Mouse (Mus musculus) adrenal gland, postnatal 0 days (tissue): Measurements from ENCODE around the gene Itgb7. TPM values are rescaled to one million over a fixed set of nuclear protein-coding genes. Genes with fewer than 3 reads are reported as not detected.

Source experiments
- polyA plus RNA-seq: library from polyadenylated mRNA; unstranded; fragments of >200 nt; fragmentation: Nextera tagmentation; extraction: Ambion mirVana; gene quantifications from 2 replicates; pipeline ENCODE4 v1.2.1, GENCODE M21; 2015

Gene Itgb7
- 0.90 and 2.7 TPM in 2 replicates for polyA plus RNA-seq

GRCm38 (mm10) chr15:102231748-102232147 lies at the start of gene Itgb7:
TSS of gene Itgb7 (minus strand) at chr15:102231944.

GRCm38 (mm10) chr15:102279092-102279782 lies 47.5 kb upstream of the Itgb7 start, which contains the start of gene Mfsd5:
TSS of gene Mfsd5 (plus strand) at chr15:102279454.

GRCm38 (mm10) chr15:102270274-102270960 lies 38.7 kb upstream of the Itgb7 start, which contains the start of gene Gm9918:
TSS of gene Gm9918 (plus strand) at chr15:102270563.

DNA sequence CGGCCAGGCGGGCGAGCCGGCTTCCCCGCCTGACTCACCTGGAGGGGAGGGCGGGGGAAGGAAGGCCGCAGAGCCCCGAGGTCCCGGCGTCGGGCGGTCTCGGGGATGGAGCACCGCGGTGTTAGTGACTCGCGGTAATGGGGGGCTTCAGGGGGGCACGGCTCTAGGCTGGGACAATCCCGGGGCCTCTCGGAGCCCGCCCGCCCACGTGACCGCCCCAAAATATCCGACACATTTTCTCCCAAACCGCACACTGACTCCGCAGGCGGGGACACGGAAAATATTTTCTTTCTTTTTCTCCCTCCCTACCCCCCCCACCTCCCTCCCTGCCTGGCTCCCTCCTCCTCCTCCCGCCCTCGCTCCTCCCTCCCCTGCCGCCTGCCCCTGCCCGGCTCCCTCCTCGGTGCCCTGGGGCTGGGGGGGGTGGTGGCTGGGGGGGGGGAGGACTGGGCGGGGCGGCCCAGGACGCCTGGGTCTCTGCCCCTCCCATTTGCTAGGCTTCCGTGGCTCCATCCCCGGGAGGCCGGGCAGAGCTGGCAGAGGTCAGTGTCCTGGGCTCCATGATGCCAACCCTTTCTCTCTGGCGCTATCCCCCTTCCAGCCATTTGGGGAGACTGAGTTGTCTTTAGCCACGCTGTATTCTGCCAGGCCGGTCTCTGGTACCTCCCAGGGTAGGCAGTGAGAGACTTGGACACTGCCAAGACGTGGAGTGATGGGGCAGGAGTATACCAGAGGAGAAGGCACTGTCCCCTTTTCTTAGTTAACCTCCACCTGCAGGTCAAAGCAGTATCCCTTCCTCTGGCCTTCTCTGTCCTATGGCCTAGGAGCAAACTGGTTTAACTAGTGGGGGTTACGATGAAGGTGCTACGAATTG lies 25.7 kb upstream of the Itgb7 start, which contains the start of gene Rarg:
TSS of gene Rarg (minus strand) at position 316 of the 874 bp plus-strand sequence.

DNA sequence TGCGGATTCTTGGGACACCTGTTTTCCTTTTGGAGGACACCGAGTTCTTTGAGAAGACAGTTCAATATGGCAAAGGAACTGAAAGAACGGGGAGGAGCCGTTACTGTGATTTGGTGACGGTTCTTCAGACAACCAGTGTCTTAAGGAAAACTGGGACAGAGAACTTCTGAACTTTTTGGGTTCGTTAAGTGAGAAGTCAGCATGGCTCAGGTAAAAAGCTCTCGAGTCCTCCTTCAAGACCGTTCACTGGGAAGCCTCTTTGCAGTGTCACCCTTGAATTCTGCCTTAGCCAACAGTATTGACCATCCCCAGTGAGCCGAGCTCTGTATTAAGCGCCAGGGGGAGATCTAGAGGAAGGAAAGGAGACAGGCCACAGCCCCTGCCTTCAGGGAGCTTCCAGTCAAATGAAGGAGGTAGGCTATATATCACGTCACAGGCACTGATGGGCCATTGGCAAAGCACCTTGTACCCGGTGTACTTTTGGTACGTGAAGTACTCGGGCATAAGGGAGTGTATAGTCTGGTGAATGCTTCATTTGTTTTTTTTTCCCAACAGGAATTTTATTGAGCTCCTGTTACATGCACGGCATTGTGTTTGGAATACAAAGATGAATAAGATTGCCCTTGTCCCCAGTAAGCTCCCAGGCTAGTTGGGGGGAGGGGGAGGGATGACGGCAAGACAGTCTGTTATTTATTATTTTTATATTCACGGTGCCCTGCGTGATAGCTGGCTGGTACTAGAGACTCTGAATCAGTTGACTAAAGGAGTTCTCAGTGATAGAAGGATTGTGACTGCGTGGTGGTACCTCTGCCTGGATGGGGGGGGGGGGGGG lies 26.9 kb downstream of the Itgb7 start, which contains the start of gene Csad:
TSS of gene Csad (minus strand) at position 51 of the 832 bp plus-strand sequence.

DNA sequence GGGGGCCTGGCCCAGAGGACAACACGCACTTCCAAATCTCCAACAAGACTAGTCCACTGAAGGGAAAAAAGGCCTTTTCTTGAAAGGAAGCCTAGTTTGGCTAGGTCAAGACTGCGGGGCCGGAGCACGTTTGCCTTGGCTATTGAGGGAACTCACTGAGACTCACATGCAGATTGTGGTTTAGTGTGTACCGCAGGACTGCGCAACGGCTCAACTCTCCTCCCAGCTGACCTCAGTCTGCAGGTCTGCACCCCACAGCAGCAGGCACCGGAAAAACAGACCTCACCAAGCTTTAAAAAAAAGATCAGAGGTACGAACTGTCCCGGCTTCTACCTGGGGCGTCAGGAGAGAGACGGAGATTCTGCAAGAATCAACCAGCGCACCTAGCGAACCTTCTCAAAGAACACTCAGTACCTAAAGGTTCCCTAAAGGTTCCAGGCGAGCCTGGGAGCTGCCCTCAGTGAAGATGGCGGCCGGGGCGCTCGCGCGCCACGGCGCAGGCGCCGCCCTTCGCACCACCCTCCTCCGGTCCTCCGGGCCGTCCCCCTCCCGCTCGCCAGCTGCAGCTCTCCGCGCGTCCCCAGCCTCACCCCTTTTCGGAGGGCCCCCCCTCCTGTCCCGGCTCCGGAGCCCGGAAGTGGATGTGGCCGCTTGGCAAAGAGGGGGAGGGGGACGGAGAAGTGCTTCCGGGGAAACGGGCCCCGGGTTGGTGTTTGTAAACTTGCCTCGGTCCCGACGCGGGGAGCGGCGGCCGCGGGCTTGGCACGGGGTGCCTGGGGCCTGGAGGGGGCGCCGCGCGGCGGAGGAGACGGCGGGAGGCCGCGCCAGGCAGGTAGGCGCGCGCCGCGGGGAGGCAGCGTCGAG lies 28.5 kb downstream of the Itgb7 start, which contains the start of gene Zfp740:
TSS of gene Zfp740 (plus strand) at position 279 of the 864 bp plus-strand sequence.

Other genes starting within 250 kb of the Itgb7 start
- gene Krt8, start 227.5 kb downstream of the Itgb7 start, polyA plus RNA-seq: 16.4 and 18.5 TPM in 2 replicates
- gene Krt18, start 203.8 kb downstream of the Itgb7 start, polyA plus RNA-seq: 17.9 and 22.7 TPM in 2 replicates
- 56.3 and 69.5 TPM in 2 replicates for gene Eif4b, start 158.2 kb downstream of the Itgb7 start, polyA plus RNA-seq
- 30.7 and 39.4 TPM in 2 replicates for gene Tns2, start 131.5 kb downstream of the Itgb7 start, polyA plus RNA-seq
- 25.6 and 29.0 TPM in 2 replicates for gene Spryd3, start 95.7 kb downstream of the Itgb7 start, polyA plus RNA-seq
- gene Igfbp6, start 87.6 kb downstream of the Itgb7 start, polyA plus RNA-seq: 140 and 238 TPM in 2 replicates
- gene Soat2, start 81.4 kb downstream of the Itgb7 start, polyA plus RNA-seq: 0.69 and 0.79 TPM in 2 replicates
- gene Zfp740, start 28.7 kb downstream of the Itgb7 start, polyA plus RNA-seq: 24.1 and 32.2 TPM in 2 replicates
- gene Csad, start 27.2 kb downstream of the Itgb7 start, polyA plus RNA-seq: 66.5 and 80.5 TPM in 2 replicates
- 16.1 and 19.9 TPM in 2 replicates for gene Rarg, start 25.6 kb upstream of the Itgb7 start, polyA plus RNA-seq
- gene Gm9918, start 38.6 kb upstream of the Itgb7 start, polyA plus RNA-seq: 0.19 and 0.49 TPM in 2 replicates
- 42.8 and 60.8 TPM in 2 replicates for gene Mfsd5, start 47.5 kb upstream of the Itgb7 start, polyA plus RNA-seq
- gene Espl1, start 64.3 kb upstream of the Itgb7 start, polyA plus RNA-seq: 4.3 and 4.6 TPM in 2 replicates
- 557 and 831 TPM in 2 replicates for gene Pfdn5, start 94.2 kb upstream of the Itgb7 start, polyA plus RNA-seq
- gene Myg1, start 99.8 kb upstream of the Itgb7 start, polyA plus RNA-seq: 70.0 and 81.2 TPM in 2 replicates
- 20.1 and 31.7 TPM in 2 replicates for gene Aaas, start 118.8 kb upstream of the Itgb7 start, polyA plus RNA-seq
- gene Sp7, start 135.2 kb upstream of the Itgb7 start, polyA plus RNA-seq: 0.10 and 0.27 TPM in 2 replicates
- gene Sp1, start 174.2 kb upstream of the Itgb7 start, polyA plus RNA-seq: 3.7 and 3.8 TPM in 2 replicates
- 1.2 and 2.9 TPM in 2 replicates for gene Amhr2, start 213.4 kb upstream of the Itgb7 start, polyA plus RNA-seq
- gene Prr13, start 227.1 kb upstream of the Itgb7 start, polyA plus RNA-seq: 115 and 172 TPM in 2 replicates
- gene Pcbp2, start 238.6 kb upstream of the Itgb7 start, polyA plus RNA-seq: 120 and 135 TPM in 2 replicates